Mouse (Mus musculus) hindbrain, postnatal 0 days (tissue): Measurements from ENCODE around the gene Snhg11. TPM values are rescaled to one million over a fixed set of nuclear protein-coding genes. Genes with fewer than 3 reads are reported as not detected.

Source experiments
- ATAC-seq: fragments of 200-750 bp; cut with Nextera tagmentation; 2 replicates; pipeline ENCODE4 v1.8.0; 2017; ENCODE audit warnings: mild to moderate bottlenecking, moderate TSS enrichment, moderate library complexity
- DNase-seq: peaks from one replicate; pipeline ENCODE4 v3.0.0-alpha.2; 2015; ENCODE audit warnings: low spot score
- H3K27ac ChIP-seq: fragments of 300-500 bp; sonication (generic); 2 replicates; pipeline ENCODE4 v1.5.1; 2014; ENCODE audit warnings: mild to moderate bottlenecking
- H3K27me3 ChIP-seq: fragments of 300-500 bp; sonication (generic); 2 replicates; pipeline ENCODE4 v1.6.1; 2014; ENCODE audit warnings: low read length, mixed read lengths; ENCODE audit not compliant: insufficient read depth
- H3K36me3 ChIP-seq: fragments of 300-500 bp; sonication (generic); 2 replicates; pipeline ENCODE4 v1.6.1; 2014; ENCODE audit warnings: low read length, mixed read lengths; ENCODE audit not compliant: insufficient read depth
- H3K4me1 ChIP-seq: fragments of 300-500 bp; sonication (generic); 2 replicates; pipeline ENCODE4 v1.6.1; 2014; ENCODE audit warnings: antibody characterized with exemption, low read length, mixed read lengths; ENCODE audit not compliant: insufficient read depth
- H3K4me2 ChIP-seq: fragments of 300-500 bp; sonication (generic); 2 replicates; pipeline ENCODE4 v1.6.1; 2014; ENCODE audit warnings: low read depth, mild to moderate bottlenecking, low read length, moderate library complexity, mixed read lengths
- H3K4me3 ChIP-seq: fragments of 300-500 bp; sonication (generic); 2 replicates; pipeline ENCODE4 v1.5.1; 2014; ENCODE audit warnings: low read length
- H3K9ac ChIP-seq: fragments of 300-500 bp; sonication (generic); replicated peaks from 2 replicates; pipeline ENCODE4 v1.6.1; 2014; ENCODE audit warnings: mild to moderate bottlenecking, low read length, moderate library complexity, mixed read lengths
- H3K9me3 ChIP-seq: fragments of 300-500 bp; sonication (generic); 2 replicates; pipeline ENCODE4 v1.6.1; 2016; ENCODE audit warnings: low read length, mixed read lengths
- CTCF ChIP-seq: IDR thresholded peaks from 2 replicates; pipeline ENCODE4 v1.5.1; 2016; ENCODE audit warnings: antibody characterized with exemption, control low read depth, low read depth
- WGBS: fragments of 180-500 bp; shearing (Covaris S2); extraction: QIAGEN DNeasy Blood & Tissue Kit; methylation state at CpG from one replicate; pipeline ENCODE4 v1.1.7; 2014; 5-methylcytosine and 5-hydroxymethylcytosine counted together
- polyA plus RNA-seq: library from polyadenylated mRNA; unstranded; fragments of >200 nt; fragmentation: Nextera tagmentation; extraction: Ambion mirVana; gene quantifications from 2 replicates; pipeline ENCODE4 v1.2.1, GENCODE M21; 2015
- total RNA-seq: library from RNA; depleted of rRNA; stranded (reverse); fragments of >200 nt; gene quantifications from 2 replicates; pipeline ENCODE4 v1.2.3, GENCODE M21; 2014

Gene Snhg11
- total and polyA plus RNA-seq, 2 experiments from 2014 or later: 169 to 521 TPM

GRCm38 (mm10) chr2:158347868-158348267, 27.6 kb upstream of the Snhg11 start:
- Histone ChIP-seq H3K4me1 (no peaks in the 10 kb centered on the region), H3K9me3 (no peaks in the 10 kb centered on the region), H3K27me3 (no peaks in the 10 kb centered on the region), H3K27ac (no peak overlapping the region), H3K9ac (no peak overlapping the region), H3K4me3 (no peak overlapping the region), H3K36me3 (no peaks in the 10 kb centered on the region), H3K4me2 (no peak overlapping the region)
- peak; percentile 94 for TF ChIP-seq CTCF
- ATAC-seq (peak; percentile 73), DNase-seq (peak; percentile 83)
- WGBS: 1% methylated on average over 6 of the region's 6 CpGs

- H3K4me2 ChIP-seq: no peak overlapping the region
- 80% methylated on average over 3 of the region's 3 CpGs for WGBS
- H3K4me3 ChIP-seq: no peak overlapping the region
- no peaks in the 10 kb centered on the region for H3K9me3 ChIP-seq
- no peak for TF ChIP-seq CTCF
- no peaks in the 10 kb centered on the region for H3K4me1 ChIP-seq
- no peak for ATAC-seq
- no peak overlapping the region for H3K9ac ChIP-seq
- H3K27ac ChIP-seq: no peak overlapping the region
- DNase-seq: no peak
- no peaks in the 10 kb centered on the region for H3K27me3 ChIP-seq
- H3K36me3 ChIP-seq: peaks cover 23% of the 10 kb centered on the region
These were observed 22.5 kb upstream of the Snhg11 start for GRCm38 (mm10) chr2:158352801-158353520.

GRCm38 (mm10) chr2:158354348-158355114, 20.9 kb upstream of the Snhg11 start:
- H3K4me1 ChIP-seq: no peaks in the 10 kb centered on the region
- 73% methylated on average over 7 of the region's 7 CpGs for WGBS
- H3K9ac ChIP-seq: no peak overlapping the region
- H3K9me3 ChIP-seq: no peaks in the 10 kb centered on the region
- no peak for ATAC-seq
- DNase-seq: no peak
- peak; percentile 21; the same call in 1 of the 2 replicates for TF ChIP-seq CTCF
- H3K4me3 ChIP-seq: no peak overlapping the region
- H3K27ac ChIP-seq: no peak overlapping the region
- H3K36me3 ChIP-seq: peaks cover 39% of the 10 kb centered on the region
- no peak overlapping the region for H3K4me2 ChIP-seq
- no peaks in the 10 kb centered on the region for H3K27me3 ChIP-seq

- H3K4me2 ChIP-seq: no peak overlapping the region
- no peak overlapping the region for H3K27ac ChIP-seq
- ATAC-seq (no peak), DNase-seq (no peak)
- no peaks in the 10 kb centered on the region for H3K27me3 ChIP-seq
- H3K9ac ChIP-seq: no peak overlapping the region
- no peaks in the 10 kb centered on the region for H3K4me1 ChIP-seq
- H3K36me3 ChIP-seq: peaks cover 39% of the 10 kb centered on the region
- TF ChIP-seq CTCF: no peak
- no peak overlapping the region for H3K4me3 ChIP-seq
- WGBS: 79% methylated on average over 2 of the region's 2 CpGs
- no peaks in the 10 kb centered on the region for H3K9me3 ChIP-seq
These were observed 20.2 kb upstream of the Snhg11 start for GRCm38 (mm10) chr2:158355238-158355637.

GRCm38 (mm10) chr2:158356121-158356520, 19.3 kb upstream of the Snhg11 start:
- H3K4me2 ChIP-seq: no peak overlapping the region
- no peaks in the 10 kb centered on the region for H3K4me1 ChIP-seq
- H3K36me3 ChIP-seq: peaks cover 39% of the 10 kb centered on the region
- H3K9ac ChIP-seq: no peak overlapping the region
- no peak overlapping the region for H3K4me3 ChIP-seq
- ATAC-seq (no peak), DNase-seq (no peak)
- H3K27ac ChIP-seq: no peak overlapping the region
- no peaks in the 10 kb centered on the region for H3K27me3 ChIP-seq
- H3K9me3 ChIP-seq: no peaks in the 10 kb centered on the region
- 91% methylated on average over 5 of the region's 5 CpGs for WGBS
- no peak for TF ChIP-seq CTCF

GRCm38 (mm10) chr2:158359757-158360620, 15.4 kb upstream of the Snhg11 start:
- DNase-seq: no peak
- no peak for TF ChIP-seq CTCF
- 65% methylated on average over 12 of the region's 12 CpGs for whole genome bisulfite sequencing
- no peak for ATAC-seq
- Histone ChIP-seq H3K9ac (peak overlapping the region; percentile 81), H3K27me3 (no peaks in the 10 kb centered on the region), H3K36me3 (peaks cover 39% of the 10 kb centered on the region), H3K4me3 (peak overlapping the region; percentile 71), H3K27ac (no peak overlapping the region; the same call in 1 of the 2 replicates), H3K9me3 (no peaks in the 10 kb centered on the region), H3K4me1 (no peaks in the 10 kb centered on the region), H3K4me2 (peak overlapping the region; percentile 84)
